Mouse (Mus musculus) forebrain, embryonic 13.5 days (tissue): ENCODE measurements at regions not wholly inside any gene's neighbourhood (a gene's known extent, or its start where the extent isn't known, plus 50 kb on each side); places are given as distances from the start of the nearest gene placed in this dataset.

Experiments
- ATAC-seq: fragments of 200-750 bp; cut with Nextera tagmentation; 2 replicates; pipeline ENCODE4 v1.8.0; 2017
- H3K27ac ChIP-seq: fragments of 300-500 bp; sonication (generic); 2 replicates; pipeline ENCODE4 v1.5.1; 2015; ENCODE audit warnings: inconsistent platforms, mild to moderate bottlenecking, moderate library complexity
- H3K27me3 ChIP-seq: fragments of 300-500 bp; sonication (generic); 2 replicates; pipeline ENCODE4 v1.6.1; 2015; ENCODE audit warnings: mild to moderate bottlenecking, inconsistent platforms
- H3K36me3 ChIP-seq: fragments of 300-500 bp; sonication (generic); 2 replicates; pipeline ENCODE4 v1.6.1; 2015; ENCODE audit warnings: mild to moderate bottlenecking, inconsistent platforms; ENCODE audit not compliant: poor library complexity, severe bottlenecking
- H3K4me1 ChIP-seq: fragments of 300-500 bp; sonication (generic); 2 replicates; pipeline ENCODE4 v1.6.1; 2015; ENCODE audit warnings: inconsistent platforms
- H3K4me2 ChIP-seq: fragments of 300-500 bp; sonication (generic); 2 replicates; pipeline ENCODE4 v1.6.1; 2015; ENCODE audit warnings: inconsistent platforms, mild to moderate bottlenecking, moderate library complexity
- H3K4me3 ChIP-seq: fragments of 300-500 bp; sonication (generic); 2 replicates; pipeline ENCODE4 v1.5.1; 2015; ENCODE audit warnings: mild to moderate bottlenecking, inconsistent platforms
- H3K9ac ChIP-seq: fragments of 300-500 bp; sonication (generic); 2 replicates; pipeline ENCODE4 v1.6.1; 2015; ENCODE audit warnings: mild to moderate bottlenecking, inconsistent platforms
- H3K9me3 ChIP-seq: fragments of 300-500 bp; sonication (generic); replicated peaks from 2 replicates; pipeline ENCODE4 v1.6.1; 2016; ENCODE audit warnings: inconsistent platforms
- WGBS: fragments of 180-500 bp; shearing (Covaris S2); methylation state at CpG from one replicate; pipeline ENCODE4 v1.1.7; 2015; 5-methylcytosine and 5-hydroxymethylcytosine counted together

GRCm38 (mm10) chr5:64526521-64526920, 276.7 kb upstream of the Klf3 start:
- ATAC-seq, result no peak
- 94% methylated on average over 3 of the region's 3 CpGs for WGBS
- no peak overlapping the region for H3K27ac ChIP-seq

GRCm38 (mm10) chr5:64527962-64528361, 275.2 kb upstream of the Klf3 start:
- H3K4me3 ChIP-seq, result no peak overlapping the region
- ATAC-seq, result no peak
- H3K27ac ChIP-seq, result no peak overlapping the region
- H3K36me3 ChIP-seq, result no peaks in the 10 kb centered on the region
- H3K27me3 ChIP-seq, result no peaks in the 10 kb centered on the region
- H3K9ac ChIP-seq, result no peak overlapping the region
- no peak overlapping the region for H3K4me2 ChIP-seq
- 72% methylated on average over 3 of the region's 3 CpGs for WGBS
- no peaks in the 10 kb centered on the region for H3K4me1 ChIP-seq
- H3K9me3 ChIP-seq, result no peaks in the 10 kb centered on the region

More at GRCm38 (mm10) chr5:64526521-64526920, 276.7 kb upstream of the Klf3 start:
- no peaks in the 10 kb centered on the region for H3K27me3 ChIP-seq
- H3K4me1 ChIP-seq, result no peaks in the 10 kb centered on the region
- no peak overlapping the region for H3K9ac ChIP-seq
- no peaks in the 10 kb centered on the region for H3K9me3 ChIP-seq
- no peaks in the 10 kb centered on the region for H3K36me3 ChIP-seq
- no peak overlapping the region for H3K4me3 ChIP-seq
- H3K4me2 ChIP-seq, result no peak overlapping the region

GRCm38 (mm10) chr5:64534371-64534770, 268.8 kb upstream of the Klf3 start:
- Histone ChIP-seq H3K4me1 (no peaks in the 10 kb centered on the region), H3K4me3 (no peak overlapping the region), H3K9ac (no peak overlapping the region), H3K36me3 (no peaks in the 10 kb centered on the region), H3K27ac (no peak overlapping the region), H3K4me2 (no peak overlapping the region), H3K27me3 (no peaks in the 10 kb centered on the region), H3K9me3 (no peaks in the 10 kb centered on the region)
- 96% methylated on average over 4 of the region's 4 CpGs for WGBS
- no peak for ATAC-seq

GRCm38 (mm10) chr5:64534947-64535346, 268.2 kb upstream of the Klf3 start:
- H3K27me3 ChIP-seq, result no peaks in the 10 kb centered on the region
- no peak overlapping the region for H3K27ac ChIP-seq
- WGBS, result 94% methylated on average over 6 of the region's 6 CpGs
- ATAC-seq, result no peak
- no peaks in the 10 kb centered on the region for H3K36me3 ChIP-seq
- no peak overlapping the region for H3K4me2 ChIP-seq
- no peaks in the 10 kb centered on the region for H3K4me1 ChIP-seq
- no peak overlapping the region for H3K4me3 ChIP-seq
- no peaks in the 10 kb centered on the region for H3K9me3 ChIP-seq
- no peak overlapping the region for H3K9ac ChIP-seq

- H3K27me3 ChIP-seq, result no peaks in the 10 kb centered on the region
- H3K9ac ChIP-seq, result no peak overlapping the region
- H3K4me3 ChIP-seq, result no peak overlapping the region
- no peak overlapping the region for H3K4me2 ChIP-seq
- no peaks in the 10 kb centered on the region for H3K9me3 ChIP-seq
- no peaks in the 10 kb centered on the region for H3K36me3 ChIP-seq
- no peak for ATAC-seq
- no peaks in the 10 kb centered on the region for H3K4me1 ChIP-seq
- WGBS, result 95% methylated on average over 4 of the region's 4 CpGs
- no peak overlapping the region for H3K27ac ChIP-seq
These were observed 267.6 kb upstream of the Klf3 start for GRCm38 (mm10) chr5:64535546-64535945.

- no peak overlapping the region for H3K4me2 ChIP-seq
- H3K27ac ChIP-seq, result no peak overlapping the region
- H3K4me1 ChIP-seq, result no peaks in the 10 kb centered on the region
- no peaks in the 10 kb centered on the region for H3K36me3 ChIP-seq
- no peaks in the 10 kb centered on the region for H3K27me3 ChIP-seq
- WGBS, result 87% methylated on average over 20 of the region's 20 CpGs
- no peak overlapping the region for H3K4me3 ChIP-seq
- no peaks in the 10 kb centered on the region for H3K9me3 ChIP-seq
- no peak for ATAC-seq
- H3K9ac ChIP-seq, result no peak overlapping the region
These were observed 266.6 kb upstream of the Klf3 start for GRCm38 (mm10) chr5:64536393-64537112.

GRCm38 (mm10) chr5:64537113-64537780, 265.9 kb upstream of the Klf3 start:
- Histone ChIP-seq H3K4me2 (no peak overlapping the region), H3K9me3 (no peaks in the 10 kb centered on the region), H3K4me1 (no peaks in the 10 kb centered on the region), H3K27me3 (no peaks in the 10 kb centered on the region), H3K27ac (no peak overlapping the region), H3K9ac (no peak overlapping the region), H3K36me3 (no peaks in the 10 kb centered on the region), H3K4me3 (no peak overlapping the region)
- ATAC-seq, result no peak
- WGBS, result 86% methylated on average over 10 of the region's 10 CpGs

GRCm38 (mm10) chr5:64541765-64542164, 261.4 kb upstream of the Klf3 start:
- no peak overlapping the region for H3K4me2 ChIP-seq
- ATAC-seq, result no peak
- H3K36me3 ChIP-seq, result no peaks in the 10 kb centered on the region
- H3K9ac ChIP-seq, result no peak overlapping the region
- no peak overlapping the region for H3K27ac ChIP-seq
- no peaks in the 10 kb centered on the region; the same call in 1 of the 2 replicates for H3K9me3 ChIP-seq
- no peak overlapping the region for H3K4me3 ChIP-seq
- H3K27me3 ChIP-seq, result no peaks in the 10 kb centered on the region
- no peaks in the 10 kb centered on the region for H3K4me1 ChIP-seq

- Histone ChIP-seq H3K36me3 (no peaks in the 10 kb centered on the region), H3K4me3 (no peak overlapping the region), H3K27me3 (no peaks in the 10 kb centered on the region), H3K9ac (no peak overlapping the region), H3K9me3 (no peaks in the 10 kb centered on the region), H3K27ac (no peak overlapping the region), H3K4me2 (no peak overlapping the region), H3K4me1 (no peaks in the 10 kb centered on the region)
- ATAC-seq, result no peak
- 88% methylated on average over 7 of the region's 7 CpGs for whole genome bisulfite sequencing
These were observed 247.3 kb upstream of the Klf3 start for GRCm38 (mm10) chr5:64555931-64556330.

- Histone ChIP-seq H3K4me1 (no peaks in the 10 kb centered on the region), H3K9ac (no peak overlapping the region), H3K27ac (no peak overlapping the region), H3K9me3 (no peaks in the 10 kb centered on the region), H3K4me3 (no peak overlapping the region), H3K4me2 (no peak overlapping the region), H3K36me3 (no peaks in the 10 kb centered on the region), H3K27me3 (no peaks in the 10 kb centered on the region)
- WGBS, result 94% methylated on average over 13 of the region's 13 CpGs
- no peak for ATAC-seq
These were observed 236.5 kb upstream of the Klf3 start for GRCm38 (mm10) chr5:64566451-64567390.

GRCm38 (mm10) chr5:64567813-64568212, 235.4 kb upstream of the Klf3 start:
- Histone ChIP-seq H3K9ac (no peak overlapping the region), H3K27ac (no peak overlapping the region), H3K27me3 (no peaks in the 10 kb centered on the region), H3K4me1 (no peaks in the 10 kb centered on the region), H3K4me3 (no peak overlapping the region), H3K36me3 (no peaks in the 10 kb centered on the region), H3K4me2 (no peak overlapping the region), H3K9me3 (no peaks in the 10 kb centered on the region)
- no peak for ATAC-seq
- 91% methylated on average over 5 of the region's 5 CpGs for WGBS

- Histone ChIP-seq H3K27me3 (no peaks in the 10 kb centered on the region), H3K4me3 (no peak overlapping the region), H3K4me1 (no peaks in the 10 kb centered on the region), H3K27ac (no peak overlapping the region), H3K9me3 (no peaks in the 10 kb centered on the region), H3K36me3 (no peaks in the 10 kb centered on the region), H3K4me2 (no peak overlapping the region), H3K9ac (no peak overlapping the region)
- no peak for ATAC-seq
- 96% methylated on average over 3 of the region's 3 CpGs for WGBS
These were observed 234.9 kb upstream of the Klf3 start for GRCm38 (mm10) chr5:64568294-64568693.
